Mouse (Mus musculus) cerebellum, postnatal 10 days (tissue): Measurements from ENCODE around the gene Aatk.

Experiments used
- DNase-seq, 2 experiments: peaks; one replicate each; pipeline ENCODE4 v3.0.0; 2021; ENCODE audit warnings: mixed read lengths in 2 of 2

Aatk gene

DNA sequence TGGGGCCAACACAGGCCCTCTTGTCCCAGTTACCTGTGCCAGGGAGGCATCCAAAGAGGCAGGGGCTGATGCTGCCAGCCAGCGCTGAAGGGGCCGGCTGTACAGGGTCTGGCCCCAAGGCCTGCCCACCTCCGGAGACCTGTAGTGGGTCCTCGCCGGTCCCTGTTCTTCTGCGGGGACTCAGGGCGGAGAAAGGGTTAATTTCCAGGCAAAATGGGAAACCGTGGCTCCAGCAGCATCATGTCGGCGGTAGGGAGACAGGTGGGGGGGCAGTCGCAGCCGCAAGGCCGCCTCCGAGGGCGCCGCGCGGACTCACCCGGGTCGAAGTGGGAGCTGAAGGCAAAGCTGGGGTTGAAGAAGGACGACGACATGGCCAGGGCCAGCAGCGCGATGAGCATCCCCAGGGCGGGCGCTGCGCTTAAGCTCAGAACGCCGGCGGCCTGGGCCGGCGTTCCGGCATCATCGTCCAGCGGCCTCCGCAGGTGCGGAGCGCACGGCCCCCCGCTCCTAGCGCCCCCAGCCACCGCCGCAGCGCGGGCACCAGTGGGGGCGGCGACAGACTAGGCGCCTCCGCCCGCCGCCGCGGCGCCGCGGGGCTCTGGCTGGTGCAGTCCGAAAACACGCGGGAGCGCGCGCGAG is at the start of gene Aatk:
Aatk (minus strand) TSS at position 615 of the 639 bp plus-strand sequence.
- DNase-seq, result peak; percentile 75 to 78

DNA sequence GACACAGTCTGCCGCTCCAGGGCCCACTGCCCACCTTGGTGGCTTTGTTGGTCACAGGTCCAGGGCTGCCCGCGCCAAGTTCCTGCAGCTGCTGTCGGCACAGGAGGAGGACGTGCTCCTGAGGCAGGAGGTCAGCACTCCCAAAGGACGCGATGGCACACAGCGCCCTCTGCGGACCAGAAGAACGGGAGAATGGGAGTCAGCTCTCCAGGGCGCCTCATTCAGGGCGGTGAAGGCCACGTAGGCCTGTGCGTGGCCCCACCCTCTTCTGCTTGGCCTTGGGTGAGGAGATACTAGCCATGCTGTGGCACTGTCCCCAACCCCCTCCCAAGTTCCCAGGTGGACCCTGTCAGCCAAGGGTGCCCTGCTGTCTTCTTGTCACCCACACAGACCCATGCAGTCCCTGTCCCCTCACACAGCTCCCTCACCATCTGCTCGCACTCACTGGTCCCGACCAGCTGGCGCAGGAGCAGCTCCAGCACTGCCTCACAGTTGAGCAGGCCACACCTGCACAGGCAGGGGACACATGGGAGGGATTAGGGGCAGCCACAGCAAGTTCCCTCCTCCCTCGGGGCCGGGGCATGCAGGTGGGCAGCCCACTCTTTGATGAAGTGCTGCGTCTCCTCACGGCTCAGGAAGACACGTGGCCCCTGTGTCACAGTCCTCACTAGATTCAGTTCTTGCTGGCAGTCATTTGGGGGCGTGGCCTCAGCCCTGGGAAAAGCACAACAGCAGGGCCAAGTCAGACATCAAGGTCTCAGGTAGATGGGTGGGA is 46.0 kb upstream of the Aatk start:
- DNase-seq, result peak in 1 of 2 experiments; percentile 54

DNA sequence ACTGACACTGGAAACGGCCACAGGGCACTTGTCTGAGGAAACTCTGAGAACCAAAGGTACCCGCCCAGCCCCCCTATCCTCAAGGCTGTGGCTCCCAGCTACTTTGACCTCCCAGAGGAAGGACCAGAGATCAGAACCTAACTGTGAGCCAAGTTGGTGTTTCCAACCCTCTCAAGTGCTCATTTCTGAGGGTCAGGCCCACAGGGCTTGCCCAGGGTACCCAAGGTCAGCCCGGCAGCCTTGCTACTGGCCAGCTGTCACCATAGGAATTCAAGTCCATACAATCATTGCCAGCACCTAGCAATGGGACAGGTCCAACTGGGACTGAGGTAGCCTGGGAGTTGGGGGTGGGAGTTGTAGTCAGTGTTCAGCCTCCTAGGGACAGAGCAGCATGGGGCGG is 43.7 kb upstream of the Aatk start:
- DNase-seq, result no peak

DNA sequence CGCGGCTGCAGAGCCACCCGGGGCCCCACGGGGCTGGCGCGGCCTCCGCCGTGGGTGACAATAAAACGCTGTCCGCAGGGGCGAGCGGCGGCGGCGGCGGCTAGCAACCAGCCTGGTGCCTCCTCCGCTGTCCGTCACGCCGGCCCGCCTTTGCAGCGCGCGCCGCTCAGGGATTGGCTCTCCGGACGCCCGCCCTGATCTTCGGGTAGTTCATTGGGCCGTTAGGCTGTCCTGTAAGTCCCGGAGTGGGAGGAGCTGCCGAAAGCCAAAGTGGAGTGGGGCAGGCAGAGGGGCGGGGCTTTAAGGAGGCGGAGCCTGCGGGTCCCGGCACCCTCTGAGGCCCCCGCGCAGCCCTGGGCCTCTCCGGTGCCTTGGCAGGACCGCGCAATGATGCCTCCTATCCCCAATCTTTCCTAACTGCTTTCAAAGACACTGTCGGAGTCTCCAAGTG is 39.8 kb upstream of the Aatk start, which contains the start of gene Cep131:
Cep131 (minus strand) TSS at position 126 of the 451 bp plus-strand sequence.
- peak; percentile 98 to 99 for DNase-seq

DNA sequence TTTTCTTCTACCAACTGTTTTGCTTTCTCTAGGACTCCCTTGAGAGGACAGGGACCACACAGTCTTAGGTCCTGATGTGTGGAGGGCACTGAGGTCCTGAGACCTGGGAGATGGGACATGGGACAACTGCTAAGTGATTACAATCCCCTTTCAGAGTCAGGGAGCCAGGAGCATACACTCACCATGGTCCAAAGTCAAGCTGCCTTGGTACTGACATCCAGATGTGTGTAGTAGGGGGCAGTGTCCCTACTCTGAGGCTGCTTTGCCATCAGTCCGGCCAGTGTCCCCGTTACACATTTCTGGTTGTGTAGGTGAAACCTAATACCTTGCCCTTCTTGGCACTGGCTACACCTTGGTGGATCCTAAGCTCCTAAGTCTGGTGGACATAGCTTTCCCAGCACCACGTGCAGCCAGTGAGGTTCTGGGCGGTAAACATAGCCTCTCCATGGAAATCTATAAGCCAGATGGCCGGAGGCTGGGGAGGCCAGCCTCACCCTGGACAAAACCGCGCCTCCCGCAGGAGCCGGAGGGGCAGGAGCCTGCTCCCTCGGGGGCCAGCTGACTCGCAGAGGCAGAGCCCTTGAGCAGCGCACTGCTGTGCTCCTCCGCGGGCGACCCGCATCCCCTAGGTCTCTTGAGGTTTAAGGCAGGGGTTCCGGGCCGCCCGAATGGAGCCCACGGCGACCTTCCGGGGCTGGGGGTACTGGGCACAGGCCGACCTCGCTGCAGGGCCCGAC is 39.1 kb upstream of the Aatk start:
- peak; percentile 68 to 69 for DNase-seq

DNA sequence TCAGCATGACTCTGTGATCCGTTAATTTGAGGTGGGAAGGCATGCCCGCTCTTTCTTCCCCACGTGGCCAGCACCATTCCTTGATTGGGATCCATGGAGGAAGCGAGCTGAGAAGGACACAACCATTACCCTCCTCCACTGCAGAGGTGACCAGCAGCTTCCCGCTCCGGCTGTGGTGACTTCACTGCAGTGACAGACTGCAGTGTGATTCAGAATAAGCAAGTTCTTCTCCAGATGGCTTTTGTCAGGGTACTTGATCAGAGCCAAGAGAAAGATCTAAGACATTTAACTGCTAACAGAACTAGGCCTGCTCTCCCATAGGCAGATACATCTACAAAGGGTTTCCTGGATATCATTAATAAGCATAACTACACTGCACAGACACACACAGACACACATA is 33.3 kb upstream of the Aatk start:
- DNase-seq, result no peak

DNA sequence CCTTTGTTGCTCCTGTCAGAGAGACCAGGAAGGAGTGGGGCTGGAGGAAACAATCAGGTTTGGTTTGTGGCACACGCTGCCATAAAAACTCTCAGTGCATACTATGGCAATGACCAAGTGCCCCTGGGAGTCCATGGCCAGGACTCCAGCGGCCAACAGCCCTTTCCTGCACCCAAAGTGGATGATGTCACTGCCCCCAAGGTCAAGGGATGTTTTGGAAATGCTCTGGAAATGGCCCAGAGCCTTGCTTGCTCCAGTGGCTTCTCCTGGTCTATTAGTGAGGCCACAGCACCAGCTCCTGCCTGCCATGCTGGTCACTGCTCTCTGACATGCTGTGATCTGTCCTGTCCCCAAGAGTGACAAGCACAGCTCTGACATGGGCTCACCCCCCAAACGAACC is 29.2 kb upstream of the Aatk start:
- no peak for DNase-seq

DNA sequence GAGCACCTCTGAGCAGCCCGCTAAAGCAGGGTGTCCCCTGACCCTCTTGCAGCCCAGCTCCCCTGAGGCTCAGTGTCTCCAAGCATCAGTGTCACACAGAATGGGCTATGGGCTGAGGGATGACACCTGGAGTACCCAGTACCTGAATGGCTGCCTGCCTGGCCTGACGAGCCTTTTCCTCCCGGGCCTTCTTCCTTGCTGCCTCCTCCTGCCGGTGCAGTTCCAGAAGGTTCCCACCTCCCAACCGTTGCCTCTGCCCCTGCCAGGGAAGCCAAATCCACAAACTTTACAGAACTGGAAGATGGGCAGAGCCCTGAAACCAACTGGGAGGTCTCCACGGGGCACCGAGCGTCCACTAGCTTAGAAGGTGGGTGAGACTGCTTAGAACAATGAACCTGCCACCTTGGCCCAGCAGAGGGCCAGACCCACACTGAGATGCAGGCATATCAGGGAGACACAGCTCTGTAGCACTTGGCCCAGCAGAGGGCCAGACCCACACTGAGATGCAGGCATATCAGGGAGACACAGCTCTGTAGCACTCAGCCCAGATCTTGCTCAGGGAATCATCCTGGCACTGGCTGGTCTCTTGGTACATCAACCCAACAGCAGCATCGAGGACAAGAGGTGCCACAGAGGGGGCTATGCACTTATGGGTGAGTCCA is 26.1 kb upstream of the Aatk start:
- no peak for DNase-seq

DNA sequence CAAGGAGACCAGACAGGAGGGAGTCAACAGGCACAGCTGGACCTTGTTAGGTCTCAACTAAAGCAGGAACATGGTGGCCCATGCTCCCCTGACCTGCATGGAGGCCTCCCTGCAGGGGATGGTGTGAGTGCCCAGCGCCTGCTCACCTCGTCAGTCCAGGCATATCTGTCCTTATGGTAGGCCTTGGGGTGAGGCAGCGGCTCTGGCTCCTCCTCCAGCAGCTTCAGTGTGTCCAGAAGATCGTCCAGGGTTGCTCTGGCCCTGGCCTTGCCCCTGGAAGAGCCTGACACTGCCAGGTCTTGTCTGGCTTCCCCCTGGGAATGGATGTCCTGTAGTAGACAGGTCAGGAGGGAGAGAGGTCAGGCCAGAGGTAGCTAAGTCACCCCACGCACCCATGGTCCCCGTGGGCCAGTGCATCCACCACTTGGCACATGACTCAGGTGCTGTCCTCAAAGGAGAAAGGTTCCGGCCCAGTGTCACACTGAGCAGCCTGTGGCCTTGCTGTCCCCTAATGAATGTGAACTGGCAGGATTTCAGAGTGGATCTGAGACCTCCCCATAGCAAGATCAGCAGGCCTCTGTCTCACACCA is 24.9 kb upstream of the Aatk start:
- DNase-seq, result no peak

DNA sequence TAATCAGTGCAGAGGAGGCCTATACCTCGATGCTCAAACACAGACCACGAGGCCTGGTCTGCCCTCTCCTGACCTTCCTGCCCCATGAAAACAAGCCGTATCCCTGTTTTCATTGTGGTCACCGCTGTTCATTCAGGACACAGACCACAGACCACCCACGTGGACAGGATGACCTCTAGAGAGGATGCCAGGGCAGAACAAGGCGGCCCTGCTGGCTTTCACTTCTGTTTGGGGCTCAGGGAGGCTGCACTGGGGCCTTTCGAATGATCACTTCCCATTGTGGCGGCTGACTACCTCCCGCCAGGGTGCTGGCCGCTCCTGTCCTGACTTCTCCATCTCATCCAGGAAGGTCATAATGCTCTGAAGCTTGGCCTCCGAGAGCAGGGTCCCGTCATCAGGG is 24.1 kb upstream of the Aatk start:
- DNase-seq, result no peak

DNA sequence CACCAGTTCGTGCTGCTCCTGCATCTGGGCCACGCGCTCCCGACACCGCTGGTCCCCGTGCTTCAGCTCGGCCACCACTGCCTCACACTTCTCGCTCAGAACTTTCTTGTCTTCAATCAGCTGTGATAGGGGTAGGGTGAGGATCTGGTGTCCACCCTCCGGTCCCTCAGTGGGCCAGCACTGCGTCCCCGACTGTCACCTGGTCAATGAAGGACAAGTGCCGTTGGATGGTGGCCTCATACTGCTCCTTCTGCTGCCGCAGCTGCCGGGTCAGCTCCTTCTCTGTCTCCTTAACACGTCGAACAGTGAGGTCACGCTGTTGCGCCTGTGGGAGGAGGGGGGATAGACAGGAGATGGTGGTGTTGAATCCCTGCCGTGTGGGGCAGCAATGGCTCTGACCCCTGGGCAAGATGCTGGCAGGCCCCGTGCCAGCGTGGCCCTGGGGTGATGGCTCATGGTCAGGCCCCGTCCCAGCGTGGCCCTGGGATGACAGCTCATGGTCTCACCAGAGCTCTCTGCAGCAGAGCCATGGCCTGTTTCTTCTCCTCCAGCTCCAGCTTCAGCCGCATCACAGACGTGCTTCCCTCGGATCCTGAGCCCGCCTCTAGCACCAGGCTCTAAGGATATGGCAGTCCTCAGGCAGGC is 23.4 kb upstream of the Aatk start:
- no peak for DNase-seq

DNA sequence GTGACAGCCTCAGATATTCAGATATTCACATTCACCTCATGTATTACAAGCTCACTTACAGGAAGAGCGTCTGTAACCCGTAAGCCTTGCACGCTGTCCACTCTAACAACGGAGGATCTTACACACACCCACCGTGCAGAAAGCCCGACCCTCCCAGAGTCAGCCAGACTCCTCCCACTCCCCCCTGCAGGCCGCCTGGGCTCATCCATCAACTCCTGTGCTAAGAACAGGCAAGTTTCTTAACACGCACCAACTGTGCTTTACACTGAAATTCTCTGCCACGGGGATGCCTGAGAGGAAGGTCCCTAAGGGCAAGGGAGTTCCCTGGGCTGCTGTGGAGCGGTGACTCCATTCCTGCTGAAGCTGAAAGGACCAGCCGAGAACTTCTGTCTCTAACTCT is 22.3 kb upstream of the Aatk start:
- DNase-seq, result no peak

DNA sequence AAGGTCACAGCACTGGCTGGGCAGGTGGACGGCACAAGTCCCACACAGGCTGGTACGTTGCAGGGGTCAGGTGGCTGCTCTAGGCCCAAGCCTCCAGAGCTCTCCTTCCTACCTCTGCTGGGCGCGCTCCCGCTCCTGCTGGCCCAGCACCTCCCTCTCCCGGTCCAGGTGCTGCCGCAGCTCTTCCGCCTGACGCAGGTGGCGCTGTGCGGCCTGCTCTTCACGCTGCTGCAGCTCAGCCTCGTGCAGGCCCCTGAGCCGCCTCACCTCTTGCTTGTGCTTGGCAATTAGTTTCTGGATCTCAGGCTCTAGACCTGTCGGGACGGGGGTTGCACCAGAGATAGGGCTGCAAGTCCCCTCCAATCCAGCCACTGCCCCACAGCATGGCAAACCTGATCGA is 20.9 kb upstream of the Aatk start:
- DNase-seq, result no peak

DNA sequence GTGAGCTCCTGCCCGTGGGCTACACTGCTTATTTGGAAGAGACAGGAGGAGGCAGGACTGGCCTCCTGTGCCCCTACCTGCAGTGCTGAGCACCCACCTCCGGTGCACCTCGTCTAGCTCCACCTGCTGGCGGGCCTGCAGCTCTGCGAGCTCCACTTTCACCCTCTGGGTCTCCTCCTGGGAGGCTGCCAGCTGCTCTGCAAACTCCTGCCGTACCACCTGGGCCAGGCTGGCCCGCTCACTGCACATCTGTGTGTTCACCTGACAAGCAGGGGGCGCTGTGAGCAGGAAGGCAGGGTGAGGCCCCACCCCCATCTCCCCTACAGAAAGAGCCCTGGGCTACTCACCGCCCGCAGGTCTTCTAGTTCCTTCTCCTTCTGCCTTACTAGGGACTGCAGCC is 18.3 kb upstream of the Aatk start:
- DNase-seq, result peak; percentile 87 to 89

DNA sequence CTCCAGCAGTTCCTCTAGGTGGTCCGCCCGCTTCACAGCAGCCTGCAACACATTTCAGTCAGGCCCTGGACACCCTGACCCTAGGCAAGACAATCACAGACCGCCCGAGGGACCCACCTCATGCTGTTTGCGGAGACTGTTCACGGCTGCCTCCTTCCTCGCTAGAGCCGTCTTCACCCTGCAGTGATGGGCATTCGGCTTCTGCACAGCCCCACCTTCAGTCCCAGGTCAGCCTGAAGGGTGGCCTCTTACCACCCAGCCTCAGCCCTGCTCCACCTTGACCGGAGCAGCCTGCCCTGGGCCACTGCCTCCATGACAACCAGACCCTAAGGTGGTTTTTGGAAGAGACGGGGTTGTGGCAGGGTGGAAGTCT is 17.7 kb upstream of the Aatk start:
- DNase-seq, result peak in 1 of 2 experiments; percentile 39

DNA sequence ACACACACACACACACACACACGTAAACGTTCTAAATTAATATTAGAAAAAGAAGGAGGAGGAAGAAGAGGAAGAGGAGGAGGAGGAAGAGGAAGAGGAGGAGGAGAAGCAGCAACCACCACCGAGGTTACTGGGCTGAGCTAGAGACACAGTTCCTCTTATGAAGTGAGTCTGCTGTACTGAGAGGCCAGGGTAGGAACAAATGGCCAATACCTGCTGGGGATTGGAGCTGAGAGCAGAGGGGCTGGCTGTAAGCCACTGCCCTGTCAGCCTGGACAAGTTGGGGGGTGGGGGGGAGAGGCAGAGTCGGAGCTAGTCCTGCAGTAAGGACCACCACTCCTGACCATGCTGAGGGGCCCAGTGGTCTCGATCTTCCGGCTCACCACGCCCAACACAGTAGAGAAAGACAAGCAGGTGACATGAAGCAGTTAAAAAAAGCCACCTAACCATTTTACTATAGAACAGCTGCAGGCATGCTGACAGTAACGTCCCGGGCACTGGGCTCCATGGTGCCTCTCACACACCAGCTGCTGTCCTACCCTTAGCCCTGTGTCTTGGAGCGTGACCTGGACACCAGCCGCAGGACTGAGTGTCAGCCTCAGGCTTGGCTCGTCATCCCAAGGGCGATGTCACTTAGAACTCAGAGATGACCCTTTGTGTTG is 17.2 kb upstream of the Aatk start:
- peak; percentile 45 to 62 for DNase-seq

DNA sequence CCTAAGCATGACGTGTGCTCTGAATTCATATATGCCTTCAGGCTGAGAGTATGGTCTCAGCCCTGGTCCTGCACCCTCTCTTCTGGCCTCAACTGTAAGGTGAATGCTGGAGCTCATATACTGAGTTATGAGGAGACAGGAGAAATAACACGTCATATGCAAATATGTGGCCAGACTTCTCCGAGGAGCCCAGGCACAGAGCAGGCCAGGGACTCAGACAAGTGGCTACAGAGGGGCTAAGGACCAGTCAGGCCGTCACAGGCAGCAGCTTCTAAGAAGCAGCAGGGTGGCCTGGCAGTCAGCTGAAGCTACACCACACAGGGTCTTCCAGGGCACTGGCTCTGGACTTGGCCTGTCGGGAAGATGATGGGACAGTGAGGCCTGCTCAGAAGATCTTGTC is 16.4 kb upstream of the Aatk start:
- peak in 1 of 2 experiments; percentile 5 for DNase-seq

DNA sequence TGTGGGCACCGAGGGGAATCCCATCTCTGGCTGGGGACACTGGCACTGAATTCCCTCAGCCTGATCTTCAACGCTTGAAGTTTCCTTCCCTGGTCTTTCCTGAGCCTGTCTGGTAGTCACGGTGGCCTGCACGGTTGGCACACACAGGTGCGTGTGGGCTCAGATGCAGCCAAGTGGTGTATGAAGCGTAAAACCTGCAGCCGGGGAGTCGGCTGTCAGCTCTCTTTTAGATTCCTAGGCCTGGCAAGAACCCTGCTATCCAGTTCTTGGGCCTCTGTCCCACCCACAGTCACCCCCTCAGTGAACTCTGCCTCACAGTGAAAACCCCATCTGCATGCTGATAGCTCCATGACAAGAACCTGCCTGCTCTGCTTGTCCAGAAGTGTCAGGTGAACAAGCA is 13.7 kb upstream of the Aatk start:
- DNase-seq, result peak; percentile 69 to 72

DNA sequence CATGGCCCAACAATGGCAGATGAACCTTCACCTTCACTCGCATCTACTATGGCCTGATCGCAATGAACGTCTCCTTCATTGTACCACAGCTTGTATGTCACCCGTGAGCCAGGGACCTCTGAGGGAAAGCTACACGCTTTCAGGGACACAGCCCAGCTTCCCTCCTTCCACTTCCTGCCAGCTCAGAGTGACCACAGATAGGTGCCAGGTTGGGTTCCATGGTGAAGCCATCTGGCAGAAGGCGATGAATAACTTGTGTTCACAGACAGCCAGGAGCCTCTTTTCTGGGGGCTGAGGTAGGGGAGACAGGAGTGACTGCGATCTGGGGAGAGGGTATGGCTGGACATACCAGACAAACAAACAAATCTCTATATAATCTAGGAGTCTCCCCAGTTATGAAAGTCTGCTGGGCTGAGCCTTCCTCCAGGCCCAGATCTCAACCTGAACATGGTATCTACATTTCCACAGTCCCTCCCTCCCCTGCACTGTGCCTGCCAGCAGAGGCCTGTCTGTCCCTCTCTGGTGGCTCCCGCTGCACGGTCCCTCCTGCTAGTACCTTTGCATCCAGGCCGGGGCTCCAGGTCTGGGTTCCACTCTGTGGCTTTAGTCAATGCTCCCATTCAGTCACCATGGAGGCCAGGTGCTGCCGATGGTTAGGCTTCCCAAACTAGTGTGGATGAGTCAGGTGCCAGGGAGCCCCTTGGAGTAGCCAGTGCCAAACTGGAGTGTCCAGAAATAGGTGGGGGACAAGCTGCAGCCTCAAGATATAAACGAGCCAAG is 9.2 kb upstream of the Aatk start:
- DNase-seq, result peak; percentile 70 to 73

DNA sequence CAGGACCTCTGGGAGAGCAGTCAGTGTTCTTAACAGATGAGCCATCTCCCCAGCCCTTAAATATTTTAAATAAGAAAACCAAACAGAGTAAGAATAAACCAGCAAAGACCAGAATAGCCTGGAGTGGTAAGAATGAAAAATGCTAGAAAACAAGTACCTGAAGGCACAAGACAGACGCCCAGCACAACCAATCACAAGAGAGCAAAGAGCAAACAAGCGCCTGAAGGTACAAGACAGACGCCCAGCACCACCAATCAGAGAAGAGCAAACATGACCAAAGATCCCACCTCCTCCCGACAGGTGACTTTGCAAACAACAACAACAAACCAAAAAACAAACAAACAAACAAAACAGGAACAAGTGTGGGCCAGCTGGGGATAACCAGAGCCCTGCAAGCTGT is 6.9 kb upstream of the Aatk start:
- DNase-seq, result no peak

DNA sequence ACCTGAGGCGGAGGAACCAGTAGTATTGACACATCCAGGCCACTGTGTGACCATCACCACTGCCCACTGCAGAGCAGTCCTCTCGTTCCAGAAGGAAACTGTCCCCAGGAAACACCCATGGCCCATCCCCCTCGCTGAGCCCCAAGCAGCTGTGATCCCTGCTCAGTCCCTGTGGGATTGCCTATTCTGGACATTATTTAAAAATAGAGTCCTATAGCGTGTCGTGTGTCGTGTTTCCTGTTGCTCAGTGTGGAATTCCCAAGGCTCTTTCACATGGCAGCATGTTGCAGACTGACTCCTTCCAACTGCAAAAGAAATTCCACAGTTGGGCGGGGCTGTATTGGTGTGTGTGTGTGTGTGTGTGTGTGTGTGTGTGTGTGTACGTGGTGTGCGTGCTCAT is 5.3 kb upstream of the Aatk start:
- DNase-seq, result no peak
